Mouse (Mus musculus) lung, postnatal 0 days (tissue): ENCODE data around the gene Dennd5b.

Experiments
- CTCF ChIP-seq: IDR thresholded peaks from 2 replicates; pipeline ENCODE4 v1.5.1; 2016; ENCODE audit warnings: antibody characterized with exemption, mild to moderate bottlenecking
- EP300 ChIP-seq: IDR thresholded peaks from 2 replicates; pipeline ENCODE4 v1.6.1; 2016; ENCODE audit warnings: antibody characterized with exemption, mild to moderate bottlenecking, control low read depth

DNA sequence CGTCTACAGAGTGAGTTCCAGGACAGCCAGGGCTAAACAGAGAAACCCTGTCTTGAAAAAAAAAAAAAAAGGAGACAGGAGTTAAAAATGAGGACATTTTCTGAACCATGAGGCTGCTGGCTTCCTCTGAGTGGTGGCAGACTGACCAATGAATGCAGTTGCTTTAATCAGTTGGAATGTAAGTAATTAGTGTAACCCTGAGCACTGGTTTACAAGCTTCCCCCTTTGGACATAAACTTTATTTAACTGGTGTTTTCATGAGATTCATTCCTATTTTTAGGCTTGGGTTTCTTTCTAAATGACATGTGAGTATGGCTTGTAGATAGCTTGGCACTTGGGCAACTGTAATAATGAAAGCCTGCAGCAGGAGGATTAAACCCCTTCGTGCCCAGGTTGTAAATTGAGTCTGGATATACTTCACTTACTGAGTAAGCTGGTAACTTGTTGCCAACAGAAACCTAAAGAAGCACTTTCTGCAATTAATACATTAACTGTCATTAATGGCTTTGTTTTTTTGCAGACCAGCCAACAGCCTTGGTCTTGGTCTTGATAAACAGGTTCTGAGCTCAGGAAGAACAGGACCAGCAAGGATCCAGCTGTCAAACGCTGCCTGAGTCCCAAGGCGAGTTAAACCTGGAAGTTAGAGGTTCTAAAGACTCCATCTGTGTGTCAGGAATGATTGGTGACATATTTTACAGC, 141.8 kb downstream of the Dennd5b start:
- TF ChIP-seq CTCF: no peak
- TF ChIP-seq EP300: no peak
